Mouse (Mus musculus) testis, adult 2 months (tissue): ENCODE data around the gene Auts2.

ENCODE experiments used
- CTCF ChIP-seq: fragments of 200-500 bp; IDR thresholded peaks from 2 replicates; pipeline ENCODE4 v1.5.1; 2012; ENCODE audit warnings: low read depth, mild to moderate bottlenecking, inconsistent platforms, low read length, moderate library complexity; ENCODE audit not compliant: control insufficient read depth, insufficient read depth, insufficient replicate concordance
- POLR2A ChIP-seq: fragments of 200-500 bp; IDR thresholded peaks from 2 replicates; pipeline ENCODE4 v1.6.1; 2012; ENCODE audit warnings: low read depth, mild to moderate bottlenecking, inconsistent platforms, low read length, moderate library complexity; ENCODE audit not compliant: control insufficient read depth

GRCm38 (mm10) chr5:132088585-132088984, 454.6 kb downstream of the Auts2 start:
- no peak for TF ChIP-seq POLR2A
- TF ChIP-seq CTCF, result no peak
